ENCODE assay signal across 21 mouse cellular contexts in the genomic region with DNA sequence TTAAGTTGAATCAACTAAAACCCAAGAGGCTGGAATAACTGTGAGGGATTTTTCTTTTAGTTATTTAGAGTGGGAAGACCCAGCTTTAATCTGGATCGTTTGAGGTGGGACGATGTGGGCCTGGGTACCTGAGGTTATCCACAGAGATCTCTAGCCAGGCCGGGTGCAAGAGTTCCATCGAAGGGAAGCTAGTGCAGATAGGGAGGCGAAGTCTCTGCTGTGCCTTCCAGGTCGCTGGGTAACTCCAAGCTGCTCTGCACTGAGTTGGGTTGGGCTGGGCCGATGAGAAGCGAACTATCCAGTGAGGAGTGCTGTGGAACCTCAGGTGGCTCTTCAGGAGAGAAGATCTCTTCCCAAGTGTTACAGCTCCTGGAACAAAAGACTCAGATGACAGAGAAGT. TPM values are rescaled to one million over a fixed set of nuclear protein-coding genes. Genes with fewer than 3 reads are reported as not detected.
A peak's percentile ranks its signal among the peaks of the same experiment; 100 is the strongest.
DNase-seq lines count a peak whose midpoint lies in the region; TF ChIP-seq lines count a peak whose summit lies in the region.
"Had no signal": no experiment of that assay in that cellular context is flagged by ENCODE, and none has a peak within 500 bp of the region (broad histone marks: within the 10 kb centered on the region; RNA-seq: fewer than 3 reads in every experiment).

No protein-coding gene starts in this region.

- no peaks in the 10 kb centered on the region for H3K4me1 ChIP-seq in heart, embryonic 10.5 days
- peaks cover 11% of the 10 kb centered on the region; the same call in 1 of the 2 replicates for H3K4me1 ChIP-seq in spleen, adult 2 months (ENCODE audit: control insufficient read depth, insufficient read depth, insufficient read length)
- no peaks in the 10 kb centered on the region; the same call in 1 of the 2 replicates for H3K4me1 ChIP-seq in bone marrow, adult 2 months (ENCODE audit: control insufficient read depth, insufficient read depth, low read length)
- H3K4me1 ChIP-seq: embryonic facial prominence, embryonic 10.5 days; embryonic facial prominence, embryonic 12.5 days; forebrain, embryonic 13.5 days; forebrain, embryonic 15.5 days had no signal

- no peaks in the 10 kb centered on the region for H3K9me3 ChIP-seq in heart, embryonic 10.5 days
- H3K9me3 ChIP-seq: forebrain, embryonic 13.5 days; G1E had no signal

- 86% methylated on average over 8 of the region's 8 CpGs for WGBS in heart, embryonic 10.5 days
- 80% methylated on average over 8 of the region's 8 CpGs for WGBS in spleen, adult 2 months
- 85% methylated on average over 8 of the region's 8 CpGs for WGBS in bone marrow, adult 2 months

- H3K27ac ChIP-seq in heart, embryonic 10.5 days, result no peak overlapping the region
- H3K27ac ChIP-seq in spleen, adult 2 months (ENCODE audit: insufficient read depth, low read length), result peak overlapping the region; percentile 79
- peak overlapping the region; percentile 45; the same call in 1 of the 2 replicates for H3K27ac ChIP-seq in bone marrow, adult 2 months (ENCODE audit: control insufficient read depth, insufficient read depth, low read depth, low read length, poor library complexity)
- H3K27ac ChIP-seq: embryonic facial prominence, embryonic 10.5 days; embryonic facial prominence, embryonic 12.5 days; forebrain, embryonic 13.5 days; forebrain, embryonic 15.5 days had no signal

- no peaks in the 10 kb centered on the region for H3K27me3 ChIP-seq in heart, embryonic 10.5 days (ENCODE audit: insufficient read depth, poor library complexity, severe bottlenecking)
- H3K27me3 ChIP-seq in spleen, adult 2 months (ENCODE audit: control insufficient read depth, insufficient read depth, low read length), result no peaks in the 10 kb centered on the region
- H3K27me3 ChIP-seq: embryonic facial prominence, embryonic 12.5 days; forebrain, embryonic 13.5 days; forebrain, embryonic 15.5 days; Patski had no signal

- peaks cover 4% of the 10 kb centered on the region for H3K36me3 ChIP-seq in heart, embryonic 10.5 days
- H3K36me3 ChIP-seq in spleen, adult 2 months (ENCODE audit: control insufficient read depth, insufficient read depth, low read length), result no peaks in the 10 kb centered on the region

- intact Hi-C loops in heart, postnatal 10 days (cut with DNase I), result no loop called here

- no peak; the same call in 1 of the 2 replicates for TF ChIP-seq POLR2A in spleen, adult 2 months (IDR thresholded peaks at IDR 0.05; ENCODE audit: low read depth, low read length)
- no peak for TF ChIP-seq POLR2A in bone marrow, adult 2 months (IDR thresholded peaks at IDR 0.05; ENCODE audit: borderline replicate concordance, control insufficient read depth, low read depth, low read length)

- DNase-seq in heart, embryonic 10.5 days (ENCODE audit: low spot score), result peak; percentile 55
- DNase-seq in heart, postnatal 10 days, result no peak
- DNase-seq in spleen, adult 2 months (ENCODE audit: low read depth in 1 of 2, low spot score in 2 of 2), result no peak
- DNase-seq in spleen, postnatal 14 days (ENCODE audit: low spot score in 2 of 2), result no peak
- DNase-seq in right cerebral cortex, postnatal 14 days, result no peak
- no peak for DNase-seq in gastrocnemius, postnatal 4 days (ENCODE audit: low spot score in 2 of 2)
- DNase-seq: adrenal gland, postnatal 10 days; adrenal gland, postnatal 25 days; cerebellum, adult 11-12 months; cerebellum, adult 2 months; cerebellum, adult 9-10 months; cerebellum, postnatal 10 days; cerebellum, postnatal 25 days; forebrain, postnatal 0 days had no signal

- TF ChIP-seq CTCF in spleen, adult 2 months (IDR thresholded peaks at IDR 0.05; ENCODE audit: extremely low read depth, insufficient read depth, insufficient read length, insufficient replicate concordance), result no peak
- TF ChIP-seq CTCF in bone marrow, adult 2 months (IDR thresholded peaks at IDR 0.05; ENCODE audit: control insufficient read depth, insufficient read depth, low read length), result no peak

- no peak overlapping the region for H3K4me3 ChIP-seq in heart, embryonic 10.5 days
- H3K4me3 ChIP-seq in spleen, adult 2 months (ENCODE audit: extremely low read depth, insufficient read depth, insufficient read length), result peak overlapping the region; percentile 49
- peak overlapping the region; percentile 53 for H3K4me3 ChIP-seq in bone marrow, adult 2 months (replicated peaks; ENCODE audit: control insufficient read depth, low read depth, low read length)
- H3K4me3 ChIP-seq: embryonic facial prominence, embryonic 10.5 days; embryonic facial prominence, embryonic 12.5 days; forebrain, embryonic 13.5 days; forebrain, embryonic 15.5 days had no signal

RNA-seq across cellular contexts. Expression of gene Ebf1, which starts 42.7 kb away (rescaled TPM):
- 7.6 and 17.9 TPM in 2 replicates for polyA plus RNA-seq in heart, embryonic 10.5 days (2016; fragmentation: Nextera tagmentation; extraction: Ambion mirVana)
- total RNA-seq in heart, postnatal 10 days (2021), result 10 to 100 TPM; 29.5 to 35.3 TPM
- polyA plus RNA-seq in spleen, adult 2 months (2012; rRNA removed), result 26.6 and 40.1 TPM in 2 replicates
- 70.8 and 188 TPM in 2 replicates for polyA plus RNA-seq in bone marrow, adult 2 months (2011; ENCODE audit: insufficient read depth, insufficient read length, low replicate concordance, missing spikeins)
- 10 to 100 TPM; 55.7 to 56.6 TPM for total RNA-seq in gastrocnemius, postnatal 4 days (2021)
- polyA plus RNA-seq: G1E had no signal

RNA-seq across cellular contexts. Expression of gene Rnf145, which starts 55.6 kb away (rescaled TPM):
- 59.8 and 82.1 TPM in 2 replicates for polyA plus RNA-seq in heart, embryonic 10.5 days (2016; fragmentation: Nextera tagmentation; extraction: Ambion mirVana)
- total RNA-seq in heart, postnatal 10 days (2021), result 10 to 100 TPM; 25.2 to 26.1 TPM
- polyA plus RNA-seq in spleen, adult 2 months (2012; rRNA removed), result 65.5 and 191 TPM in 2 replicates
- 35.4 and 48.7 TPM in 2 replicates for polyA plus RNA-seq in bone marrow, adult 2 months (2011; ENCODE audit: insufficient read depth, insufficient read length, low replicate concordance, missing spikeins)
- total RNA-seq in gastrocnemius, postnatal 4 days (2021), result 10 to 100 TPM; 30.6 to 32.2 TPM
